Mouse (Mus musculus): ENCODE results near the gene Fcrla.

Fcrla gene

DNA sequence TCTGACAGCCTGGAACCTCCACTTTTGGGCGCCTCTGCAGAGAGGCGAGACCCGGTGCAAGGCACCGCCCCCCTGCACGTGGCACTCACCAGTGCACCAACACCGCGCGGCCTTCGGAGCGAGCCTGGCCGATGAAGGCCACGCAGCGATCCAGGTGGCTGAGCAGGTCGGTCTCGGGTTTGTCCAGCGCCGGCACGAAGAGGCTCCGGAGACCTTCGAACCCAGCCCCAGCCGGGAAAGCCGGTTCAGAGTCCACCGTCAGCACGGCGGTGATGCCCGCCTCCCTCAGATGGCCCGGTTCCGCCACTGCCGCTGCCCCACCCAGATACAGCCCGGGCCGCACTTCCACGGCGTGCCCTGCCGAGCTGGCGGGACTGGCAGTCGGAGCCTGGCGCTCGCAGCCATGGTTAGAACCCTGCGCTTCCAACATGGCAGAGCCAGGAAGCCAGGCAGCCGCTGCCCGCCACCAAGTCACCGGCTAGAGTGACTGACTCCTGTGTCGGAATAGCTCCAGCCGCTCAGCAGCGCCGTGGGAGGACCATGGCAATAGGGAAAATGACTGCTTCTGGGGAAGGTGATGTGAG, 42.3 kb downstream of the Fcrla start, which contains the start of the genes Gm26620 and Dusp12:
Gene Gm26620, plus strand, starts transcription at position 88 of the 584 bp plus-strand sequence.
Gene Dusp12, minus strand, starts transcription at position 563 of the 584 bp plus-strand sequence.
- DNase-seq, result peak; percentile 96

DNA sequence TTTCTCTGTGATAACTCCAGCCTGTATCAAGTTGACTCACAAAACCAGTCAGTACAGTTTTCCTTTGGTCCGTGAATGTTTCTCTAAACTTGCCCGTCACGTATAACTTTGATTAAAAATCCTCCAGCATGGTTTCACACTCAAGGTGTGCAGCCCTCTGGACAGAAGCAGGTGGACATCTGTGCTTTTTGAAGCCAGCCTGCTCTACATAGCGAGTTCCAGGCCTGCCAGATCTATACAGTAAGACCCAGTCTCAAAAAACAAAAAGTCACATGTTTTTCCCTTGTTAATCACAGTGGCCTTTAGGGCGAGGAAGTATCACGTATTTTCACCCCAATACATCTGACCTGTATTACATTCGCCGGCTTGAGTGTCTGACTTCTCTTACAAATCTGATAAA, 43.0 kb downstream of the Fcrla start:
- DNase-seq, result peak; percentile 4

DNA sequence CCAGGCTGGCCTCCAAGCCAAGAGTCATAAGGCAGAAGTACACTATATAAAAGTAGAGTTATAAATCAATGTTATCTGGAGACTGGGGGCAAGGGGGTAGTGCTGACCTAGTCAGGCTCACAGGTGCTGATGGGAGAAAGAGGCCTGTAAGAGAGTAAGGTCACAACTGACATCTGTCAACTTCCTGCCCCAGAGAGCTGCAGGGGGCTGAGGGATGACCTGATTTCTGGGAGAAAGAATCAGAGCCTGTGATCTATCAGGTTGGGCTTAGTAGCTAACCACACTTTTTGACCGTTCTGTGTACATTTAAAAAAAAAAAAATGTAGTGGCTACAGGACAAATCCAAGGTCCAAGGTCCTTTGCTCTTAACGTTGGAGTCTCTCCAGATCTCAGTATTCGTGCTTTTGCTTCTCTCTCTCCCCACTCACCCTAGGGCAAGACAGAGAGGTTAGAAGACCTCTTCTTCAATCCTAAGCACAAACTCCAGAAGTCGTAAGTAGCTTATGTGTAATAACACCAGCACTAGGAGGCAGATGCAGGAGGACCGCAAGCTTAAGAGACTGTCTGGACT, 44.4 kb downstream of the Fcrla start:
- no peak for DNase-seq

DNA sequence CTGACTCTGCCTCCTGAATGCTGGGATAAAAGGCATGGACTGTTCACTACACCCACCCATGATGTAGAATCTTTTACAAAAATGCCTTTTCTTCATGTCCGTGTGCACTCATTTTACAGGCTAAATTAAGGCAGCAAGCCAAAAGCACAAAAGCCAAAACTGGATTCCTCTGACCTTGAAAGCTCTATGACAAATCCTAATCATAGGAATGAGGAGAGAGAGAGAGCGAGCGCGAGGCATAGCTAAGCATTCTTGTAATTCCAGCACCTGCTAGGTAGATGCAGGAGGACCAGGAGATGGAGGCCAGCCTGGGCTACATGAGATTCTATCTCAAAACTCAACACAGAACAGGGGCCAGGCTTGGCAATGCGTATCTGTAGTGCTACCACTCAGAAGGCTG, 50.5 kb downstream of the Fcrla start:
- DNase-seq, result no peak

DNA sequence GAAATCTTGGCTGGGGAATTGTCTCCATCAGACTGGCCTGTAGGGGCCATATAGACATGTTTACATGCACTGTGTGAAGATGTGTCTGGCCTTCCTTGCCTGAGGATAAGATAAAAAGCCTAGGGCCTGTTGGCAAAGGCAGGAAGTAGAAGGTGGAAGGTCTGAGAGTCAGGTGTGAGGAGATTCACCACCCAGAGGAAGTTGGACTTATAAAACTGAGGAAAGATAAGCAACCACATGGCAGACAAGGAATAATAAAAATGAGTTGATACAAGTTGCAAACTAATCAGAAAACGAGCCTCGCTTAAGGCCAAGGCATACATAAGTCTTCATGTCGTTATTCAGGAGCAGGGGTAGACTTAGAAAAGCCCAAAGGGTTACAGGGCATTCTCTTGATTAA, 51.7 kb downstream of the Fcrla start:
- no peak for DNase-seq

DNA sequence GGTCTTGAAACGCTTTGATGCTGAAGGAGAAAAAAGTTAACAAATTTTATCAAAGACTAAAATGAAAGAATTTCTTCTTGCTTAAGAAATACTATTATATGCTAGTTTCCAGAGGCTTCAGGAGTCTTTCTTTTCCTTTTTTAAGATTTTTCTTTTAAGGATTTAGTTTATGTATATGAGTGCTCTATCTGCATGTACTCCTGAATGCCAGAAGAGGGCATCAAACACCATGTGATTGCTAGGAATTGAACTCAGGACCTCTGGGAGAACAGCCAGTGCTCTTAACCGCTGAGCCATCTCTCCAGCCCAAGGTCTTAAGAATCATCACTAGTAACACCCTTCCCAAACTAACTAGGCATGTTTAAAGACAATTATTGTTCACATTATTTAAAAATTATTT, 55.4 kb downstream of the Fcrla start:
- DNase-seq, result no peak

DNA sequence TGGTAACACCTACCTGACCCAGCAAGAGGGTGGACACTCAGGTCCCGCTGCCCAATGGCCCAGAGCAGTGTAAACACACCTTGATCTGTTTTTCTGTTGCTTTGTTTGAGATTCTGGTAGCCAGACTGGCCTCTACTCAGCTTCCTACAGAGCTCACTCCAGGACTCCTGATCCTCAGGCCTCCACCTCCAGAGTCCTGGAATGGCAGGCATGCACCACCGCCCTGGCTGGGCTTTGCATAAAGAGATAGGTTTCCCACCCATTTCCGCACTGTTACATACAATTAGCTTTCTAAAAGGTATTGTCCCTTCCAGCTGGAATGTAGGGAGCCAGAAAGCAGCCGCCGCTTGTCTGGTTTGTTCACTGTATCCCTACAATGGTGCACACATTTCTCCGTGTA, 56.0 kb downstream of the Fcrla start:
- no peak for DNase-seq

DNA sequence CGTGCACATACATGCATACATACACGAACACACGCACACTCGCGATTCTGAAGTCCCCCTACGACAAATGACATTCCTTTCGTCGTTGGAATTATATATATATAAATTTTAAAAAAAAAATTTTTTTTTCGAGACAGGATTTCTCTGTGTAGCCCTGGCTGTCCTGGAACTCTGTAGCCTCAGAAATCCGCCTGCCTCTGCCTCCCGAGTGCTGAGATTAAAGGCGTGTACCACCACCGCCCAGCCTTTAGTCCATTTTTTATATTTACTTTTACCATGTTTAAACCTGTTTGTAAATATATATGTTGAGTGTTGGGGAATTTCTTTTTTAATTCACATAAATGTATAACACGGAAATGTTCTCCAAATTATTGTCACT, 58.5 kb downstream of the Fcrla start:
- no peak for DNase-seq

DNA sequence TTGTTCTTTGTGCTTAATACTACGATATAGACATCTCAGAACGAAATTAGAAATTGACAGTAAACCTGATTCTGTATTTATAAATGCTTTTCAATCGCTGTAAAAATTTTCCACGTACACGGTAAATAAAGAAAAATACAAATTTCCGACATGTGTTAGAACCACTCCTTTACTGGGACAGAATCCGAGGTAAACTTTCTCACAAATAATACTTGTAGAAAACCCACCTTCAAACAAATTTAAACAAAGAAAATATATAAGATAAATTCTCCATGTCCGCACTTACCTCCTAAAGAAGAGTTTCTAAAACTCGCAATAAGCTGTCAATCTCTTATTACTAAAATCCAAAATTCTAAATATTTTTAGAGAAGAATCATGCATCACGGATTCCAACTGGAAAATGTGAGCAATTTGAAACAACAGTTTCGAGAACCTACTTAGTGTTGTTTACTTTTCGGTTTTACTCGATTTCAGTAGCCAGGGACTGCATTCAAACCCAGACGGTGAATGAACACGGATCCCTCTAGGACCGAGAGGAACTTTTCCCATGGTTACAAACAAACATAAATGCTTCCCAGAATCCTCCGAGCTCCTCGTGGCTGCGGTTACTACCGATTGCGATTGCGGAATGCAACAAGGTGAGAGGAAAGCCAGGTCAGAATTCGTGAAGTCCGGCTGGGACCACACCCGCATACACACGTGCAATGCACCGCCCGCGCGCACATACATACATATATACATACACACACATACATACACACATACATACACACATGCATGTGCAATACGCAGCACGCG, 59.1 kb downstream of the Fcrla start:
- DNase-seq, result peak; percentile 90

DNA sequence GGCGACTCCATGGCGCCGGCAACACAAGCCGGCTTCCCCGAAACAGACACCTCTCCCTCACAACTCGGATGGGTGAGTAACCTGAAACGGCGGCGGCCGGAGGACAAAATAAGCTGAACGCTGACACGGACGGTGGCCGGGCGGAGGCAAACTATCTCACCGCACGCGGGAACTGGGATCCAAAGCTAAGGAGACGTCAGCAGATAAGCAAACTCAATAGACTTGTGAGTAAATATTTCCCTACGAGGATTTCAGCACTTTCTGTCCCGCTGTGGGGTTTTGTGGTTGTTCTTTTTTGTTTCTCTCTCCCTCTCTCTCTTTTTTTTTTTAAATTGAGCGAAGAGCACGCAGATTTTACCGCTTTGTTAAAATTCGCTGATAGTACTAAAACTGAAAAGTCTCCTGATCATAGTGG, 59.7 kb downstream of the Fcrla start, which contains the start of gene Atf6:
Gene Atf6, minus strand, starts transcription at position 81 of the 415 bp plus-strand sequence.
- DNase-seq, result peak; percentile 94
